Mouse (Mus musculus) layer of hippocampus, adult 2 months (tissue): ENCODE data around the gene Aqp9. TPM values are rescaled to one million over a fixed set of nuclear protein-coding genes. Genes with fewer than 3 reads are reported as not detected.

Source experiments
- DNase-seq, 2 experiments: peaks; one replicate each; pipeline ENCODE4 v3.0.0; 2022; ENCODE audit warnings: low spot score in 2 of 2
- H3K27ac ChIP-seq: fragments of 200-600 bp; 2 replicates; pipeline ENCODE4 v1.8.1; 2022
- H3K4me3 ChIP-seq: fragments of 200-600 bp; 2 replicates; pipeline ENCODE4 v1.8.1; 2022; ENCODE audit warnings: mild to moderate bottlenecking
- CTCF ChIP-seq: fragments of 200-600 bp; conservative IDR thresholded peaks from 2 replicates; pipeline ENCODE4 v1.8.1; 2022; ENCODE audit warnings: antibody characterized with exemption, mild to moderate bottlenecking, moderate library complexity
- total RNA-seq, 2 experiments: library from RNA; stranded (reverse); gene quantifications; 2 replicates each; pipeline ENCODE4 v1.2.3; 2021

Aqp9 gene
- total RNA-seq, 2 experiments from 2014 or later = 1.5 to 3.5 TPM

GRCm38 (mm10) chr9:71064291-71064840 lies 104.1 kb downstream of the Aqp9 start:
- TF ChIP-seq CTCF = no peak
- DNase-seq = no peak
- Histone ChIP-seq H3K27ac (no peak overlapping the region), H3K4me3 (no peak overlapping the region)

- Histone ChIP-seq H3K27ac (no peak overlapping the region), H3K4me3 (no peak overlapping the region)
- peak; percentile 49 for TF ChIP-seq CTCF
- DNase-seq = no peak
Observed at GRCm38 (mm10) chr9:71063551-71063950, 104.9 kb downstream of the Aqp9 start.

- TF ChIP-seq CTCF = no peak
- DNase-seq = no peak
- H3K27ac ChIP-seq = no peak overlapping the region
- no peak overlapping the region for H3K4me3 ChIP-seq
Observed at GRCm38 (mm10) chr9:71062976-71063375, 105.5 kb downstream of the Aqp9 start.

GRCm38 (mm10) chr9:71062301-71062700 lies 106.2 kb downstream of the Aqp9 start:
- DNase-seq = no peak
- TF ChIP-seq CTCF = no peak
- Histone ChIP-seq H3K4me3 (no peak overlapping the region), H3K27ac (no peak overlapping the region)

Other genes with a start within 250 kb of the Aqp9 start
- gene Lipc, start 216.5 kb downstream of the Aqp9 start, total RNA-seq = under 1 TPM; 0.20 to 0.39 TPM
- gene Aldh1a2, start 47.1 kb upstream of the Aqp9 start, total RNA-seq = 1 to 10 TPM; 4.7 to 6.5 TPM